Mouse (Mus musculus): Measurements from ENCODE around the gene Rab31.

Gene Rab31

DNA sequence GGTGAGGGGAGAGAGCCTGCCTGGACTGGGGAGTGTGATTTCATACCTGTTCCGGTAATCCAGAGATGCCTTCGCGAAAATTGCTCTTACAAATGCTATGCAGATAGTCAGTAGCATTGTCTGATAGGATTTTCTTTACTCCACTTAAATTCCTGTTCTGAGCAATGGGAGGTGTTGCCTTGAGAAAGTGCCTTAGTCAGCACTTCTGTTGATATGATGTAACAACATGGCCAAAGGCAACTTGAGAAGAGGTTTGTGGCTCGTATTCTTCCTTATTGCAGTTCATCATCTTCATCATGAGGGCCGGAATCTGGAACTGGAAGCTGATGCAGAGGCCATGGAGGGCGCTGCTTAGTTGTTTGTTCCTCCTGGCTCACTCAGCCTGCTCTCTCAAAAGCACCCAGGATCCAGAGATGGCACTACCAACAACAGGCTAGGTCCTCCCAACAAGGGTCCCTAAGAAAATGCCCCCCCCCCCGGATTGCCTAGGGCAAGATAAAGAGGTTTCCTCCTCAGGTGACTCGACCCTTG, 12.1 kb upstream of the Rab31 start:
- intact Hi-C loops (cut with DNase I): loop anchor here (5.0 kb wide), 2 partner anchors 77 to 172 kb away; partner anchors contain the start of gene Vapa

- intact Hi-C loops (cut with DNase I): loop anchor here (5.0 kb wide), 1 partner anchor 171 kb away; the partner anchor contains the start of gene Vapa
Observed at GRCm38 (mm10) chr17:65783182-65784161, 10.9 kb upstream of the Rab31 start.

DNA sequence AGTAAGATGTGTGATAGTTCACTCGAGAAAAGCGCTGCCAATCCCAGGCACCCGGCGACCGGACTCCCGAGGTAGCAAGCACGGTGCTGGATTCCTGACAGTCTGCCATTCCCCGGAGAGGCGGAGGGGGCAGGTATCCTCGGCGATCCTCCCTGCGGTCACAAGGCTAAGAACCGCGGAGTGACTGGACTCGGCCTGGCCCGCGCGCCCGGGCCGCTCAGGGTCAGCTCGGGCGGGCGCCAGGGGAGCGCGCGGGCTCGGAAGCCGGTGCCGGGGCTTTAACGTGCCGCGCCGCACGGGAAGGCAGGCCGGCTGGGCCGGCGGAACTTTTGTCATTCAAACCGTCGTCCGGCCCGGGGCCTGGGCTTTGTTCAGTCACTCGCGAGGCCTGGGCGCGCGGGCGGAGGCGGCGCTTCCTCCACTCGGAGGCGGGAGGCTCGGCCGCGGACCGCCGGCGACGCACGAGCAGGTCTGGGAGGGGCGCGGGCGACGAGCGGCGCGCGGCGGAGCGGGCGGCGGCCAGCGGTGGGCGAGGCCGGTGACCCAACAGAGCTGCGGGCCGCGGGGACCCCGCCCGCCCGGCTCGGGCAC, 10.1 kb upstream of the Rab31 start, which contains the start of gene Ppp4r1:
TSS of gene Ppp4r1 (plus strand) at position 23 of the 591 bp plus-strand sequence.
- intact Hi-C loops (cut with DNase I): loop anchor here (5.0 kb wide), 1 partner anchor 170 kb away; the partner anchor contains the start of gene Vapa

DNA sequence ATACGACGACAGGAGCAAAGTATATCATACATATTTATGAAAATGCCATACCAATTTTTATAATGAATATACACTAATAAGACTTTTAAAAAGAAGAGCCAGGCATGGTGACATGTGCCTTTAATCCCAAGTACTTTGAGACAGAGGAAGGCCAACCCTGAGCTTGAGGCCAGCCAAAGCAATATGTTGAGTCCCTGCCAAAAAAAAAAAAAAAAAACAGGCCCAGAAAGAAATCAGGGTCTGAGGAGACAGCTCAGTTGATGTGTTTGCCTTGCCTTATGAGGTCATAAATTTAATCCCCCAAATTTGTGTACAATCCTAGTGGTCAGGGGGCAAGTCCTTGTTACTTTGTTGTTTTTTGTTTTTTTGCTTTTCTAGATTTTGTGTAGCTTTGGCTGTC, 8.4 kb upstream of the Rab31 start:
- intact Hi-C loops (cut with DNase I): loop anchor here (5.0 kb wide), 1 partner anchor 169 kb away; the partner anchor contains the start of gene Vapa

DNA sequence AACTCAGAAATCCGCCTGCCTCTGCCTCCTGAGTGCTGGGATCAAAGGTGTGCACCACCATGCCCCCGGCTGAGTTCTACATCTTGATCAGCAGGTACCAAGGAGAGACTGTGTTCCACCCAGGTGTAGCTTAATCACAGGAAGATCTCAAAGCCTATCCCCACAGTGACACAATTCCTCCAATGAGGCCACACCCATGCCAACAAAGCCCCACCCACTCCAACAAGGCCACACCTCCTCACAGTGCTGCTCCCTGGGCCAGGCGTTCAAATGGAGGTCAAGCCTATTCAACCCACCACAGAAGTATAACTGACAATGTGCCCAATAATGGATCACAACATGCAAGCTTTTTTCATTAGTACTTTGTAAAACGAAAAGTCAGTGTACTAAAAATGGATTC, 4.9 kb upstream of the Rab31 start:
- intact Hi-C loops (cut with DNase I): no loop called here

- intact Hi-C loops (cut with DNase I): no loop called here
Observed at GRCm38 (mm10) chr17:65776228-65776627, 3.7 kb upstream of the Rab31 start.

GRCm38 (mm10) chr17:65774439-65774838, 1.9 kb upstream of the Rab31 start:
- intact Hi-C loops (cut with DNase I): loop anchor here (5.0 kb wide), 1 partner anchor 37 kb away; no protein-coding TSS in a partner anchor

DNA sequence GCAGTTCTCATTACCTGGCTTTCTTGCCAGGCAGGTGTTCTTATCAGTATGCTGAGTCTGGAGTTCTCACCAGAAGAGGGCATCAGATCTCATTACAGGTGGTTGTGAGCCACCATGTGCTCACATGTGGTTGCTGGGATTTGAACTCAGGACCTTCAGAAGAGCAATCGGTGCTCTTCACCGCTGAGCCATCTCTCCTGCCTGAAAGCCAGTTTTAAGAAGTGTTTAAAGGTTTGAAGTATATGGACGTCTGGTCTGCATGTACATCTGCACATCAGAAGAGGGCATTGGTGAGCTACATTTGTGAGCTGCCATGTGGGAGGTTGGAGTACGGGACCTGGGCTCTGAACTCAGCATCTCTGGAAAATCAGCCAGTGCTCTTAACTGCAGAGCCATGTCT, 1.1 kb upstream of the Rab31 start:
- intact Hi-C loops (cut with DNase I): loop anchor here (5.0 kb wide), 1 partner anchor 36 kb away; no protein-coding TSS in a partner anchor

DNA sequence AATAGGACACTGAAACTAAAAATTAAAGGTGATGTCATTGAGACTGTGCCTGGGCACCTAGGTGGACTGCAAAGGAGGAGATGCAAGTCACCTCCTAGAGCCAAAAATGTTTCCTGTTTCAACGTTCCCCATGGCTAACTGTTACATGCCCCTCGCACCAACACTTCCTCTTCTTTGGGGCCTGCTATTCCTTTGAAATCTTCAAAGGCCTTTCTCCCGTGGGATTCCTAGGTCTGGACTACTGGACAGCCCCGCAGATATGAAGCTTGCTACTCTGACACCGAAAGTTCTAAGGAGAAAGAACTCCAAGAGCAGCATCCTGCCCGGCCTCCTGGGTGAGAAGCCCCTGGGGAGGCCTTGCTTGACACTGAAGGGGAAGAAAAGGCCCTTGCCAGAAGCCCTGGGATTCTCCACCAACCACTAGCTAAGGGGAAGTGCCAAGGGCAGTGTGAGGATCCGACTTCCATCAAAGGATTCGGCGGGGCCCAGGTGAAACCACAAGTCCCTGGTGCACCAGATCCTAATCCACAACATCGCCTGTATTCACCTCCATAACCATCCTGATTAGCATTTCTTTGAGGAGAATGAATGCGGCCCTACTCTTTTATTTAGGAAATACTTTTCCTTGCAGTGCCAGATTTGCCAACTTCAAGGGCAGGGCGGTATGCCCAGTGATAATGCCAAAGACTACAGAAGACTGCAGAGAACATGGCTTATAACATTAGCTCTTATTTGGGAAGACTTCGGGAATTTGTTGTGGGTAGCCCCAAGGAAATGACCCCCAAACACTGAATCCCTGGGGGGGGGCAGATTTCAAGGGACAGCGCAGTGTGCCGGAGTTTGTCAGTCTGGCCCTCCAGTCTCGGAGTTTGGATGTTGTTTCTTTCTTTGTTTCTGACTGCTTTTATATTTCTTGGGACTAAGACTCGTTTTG, 1.3 kb downstream of the Rab31 start:
- intact Hi-C loops (cut with DNase I): loop anchor here (5.0 kb wide), 1 partner anchor 34 kb away; no protein-coding TSS in a partner anchor

- intact Hi-C loops (cut with DNase I): loop anchor here (5.0 kb wide), 1 partner anchor 61 kb away; no protein-coding TSS in a partner anchor
Observed at GRCm38 (mm10) chr17:65768486-65768885, 4.1 kb downstream of the Rab31 start.

DNA sequence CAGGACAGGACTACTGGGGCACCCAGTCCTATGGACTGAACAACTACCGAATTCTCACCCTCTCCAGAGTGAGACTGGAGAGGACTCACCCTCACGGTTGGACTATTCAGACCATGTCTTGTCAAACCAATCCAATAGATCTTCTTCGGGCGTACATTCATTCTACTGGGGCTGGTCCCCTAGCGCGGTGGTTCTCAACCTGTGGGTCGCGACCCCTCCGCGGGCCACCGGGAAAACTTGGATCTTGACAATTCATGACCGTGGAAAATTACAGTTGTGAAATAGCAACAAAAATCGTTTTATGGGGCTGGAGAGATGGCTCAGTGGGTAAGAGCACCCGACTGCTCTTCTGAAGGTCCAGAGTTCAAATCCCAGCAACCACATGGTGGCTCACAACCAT, 9.3 kb downstream of the Rab31 start:
- intact Hi-C loops (cut with DNase I): no loop called here

- intact Hi-C loops (cut with DNase I): no loop called here
Observed at GRCm38 (mm10) chr17:65757150-65757549, 15.4 kb downstream of the Rab31 start.

GRCm38 (mm10) chr17:65755857-65756256, 16.7 kb downstream of the Rab31 start:
- intact Hi-C loops (cut with DNase I): no loop called here

DNA sequence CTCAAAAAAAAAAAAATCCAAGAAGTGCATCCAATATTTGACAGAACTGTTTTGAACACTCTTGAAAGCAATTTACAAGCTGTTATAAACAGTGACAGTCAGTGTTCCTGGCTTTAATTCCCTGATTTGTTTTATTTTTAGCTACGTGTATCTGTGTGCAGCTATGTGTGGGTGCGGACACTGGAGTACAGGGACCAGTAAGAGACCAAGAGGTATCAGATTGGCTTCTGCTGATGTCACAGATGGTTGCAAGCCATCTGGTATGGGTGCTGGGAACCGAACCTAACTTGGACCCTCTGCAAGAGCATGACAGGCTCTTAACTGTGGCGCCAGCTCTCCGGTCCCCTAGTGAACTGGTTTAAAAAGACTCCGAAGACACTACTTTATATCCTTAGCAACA, 19.4 kb downstream of the Rab31 start:
- intact Hi-C loops (cut with DNase I): no loop called here

GRCm38 (mm10) chr17:65750301-65750700, 22.3 kb downstream of the Rab31 start:
- intact Hi-C loops (cut with DNase I): no loop called here

DNA sequence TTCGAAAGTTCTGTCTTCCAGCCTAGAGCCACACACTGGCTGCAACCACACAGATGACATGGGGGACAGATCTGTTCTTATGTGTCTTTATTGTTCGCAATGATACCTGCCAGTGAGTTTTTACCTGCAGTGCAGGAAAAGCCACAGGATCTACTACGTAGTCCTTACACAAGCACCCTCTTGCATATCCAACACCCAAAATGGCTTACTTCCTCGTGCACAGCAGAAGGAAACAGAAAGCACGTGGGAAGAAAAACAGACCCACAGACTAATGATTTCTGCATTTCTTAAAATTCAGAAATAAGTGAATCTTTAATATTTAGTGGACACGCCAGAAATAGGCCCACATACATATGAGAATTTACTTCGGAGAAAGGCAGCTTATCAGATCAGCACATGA, 22.7 kb downstream of the Rab31 start:
- intact Hi-C loops (cut with DNase I): no loop called here

DNA sequence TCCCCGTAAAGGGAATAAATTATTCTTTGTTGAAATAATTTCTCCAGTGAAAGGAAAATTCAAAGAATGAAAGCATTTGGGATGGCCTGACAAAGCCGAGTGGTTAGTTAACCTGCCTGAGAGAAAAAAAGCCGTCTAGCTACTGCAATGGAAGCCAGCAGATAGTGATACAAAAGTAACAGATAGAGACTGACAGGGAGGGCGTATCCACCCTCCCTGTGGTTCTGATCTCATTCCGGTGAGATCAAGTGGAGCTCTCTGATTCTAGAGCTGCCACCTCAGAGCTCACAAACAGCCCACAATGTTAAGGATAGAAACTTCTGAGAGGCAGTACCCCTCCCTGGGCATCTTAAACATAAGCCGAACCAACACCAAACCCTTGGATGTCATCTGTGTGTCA, 23.6 kb downstream of the Rab31 start:
- intact Hi-C loops (cut with DNase I): no loop called here

GRCm38 (mm10) chr17:65746314-65746713, 26.2 kb downstream of the Rab31 start:
- intact Hi-C loops (cut with DNase I): no loop called here

- intact Hi-C loops (cut with DNase I): no loop called here
Observed at GRCm38 (mm10) chr17:65743664-65744330, 28.8 kb downstream of the Rab31 start.

- intact Hi-C loops (cut with DNase I): no loop called here
Observed at GRCm38 (mm10) chr17:65742969-65743368, 29.6 kb downstream of the Rab31 start.

Measured in adrenal gland (tissue).